Mouse (Mus musculus) forebrain, postnatal 0 days (tissue): ENCODE data around the gene Setd7. TPM values are rescaled to one million over a fixed set of nuclear protein-coding genes. Genes with fewer than 3 reads are reported as not detected.

Source experiments
- ATAC-seq: fragments of 200-750 bp; cut with Nextera tagmentation; 2 replicates; pipeline ENCODE4 v1.8.0; 2017; ENCODE audit warnings: mild to moderate bottlenecking, moderate library complexity
- DNase-seq: peaks from one replicate; pipeline ENCODE4 v3.0.0-alpha.2; 2015
- H3K27ac ChIP-seq: fragments of 300-500 bp; sonication (generic); 2 replicates; pipeline ENCODE4 v1.5.1; 2014; ENCODE audit warnings: low read depth, mild to moderate bottlenecking, antibody characterized with exemption, low read length, moderate library complexity, mixed read lengths
- H3K27me3 ChIP-seq: fragments of 300-500 bp; sonication (generic); 2 replicates; pipeline ENCODE4 v1.6.1; 2014; ENCODE audit warnings: mild to moderate bottlenecking, low read length, mixed read lengths; ENCODE audit not compliant: insufficient read depth
- H3K36me3 ChIP-seq: fragments of 300-500 bp; sonication (generic); 2 replicates; pipeline ENCODE4 v1.6.1; 2014; ENCODE audit warnings: mild to moderate bottlenecking, moderate library complexity; ENCODE audit not compliant: insufficient read depth
- H3K4me1 ChIP-seq: fragments of 300-500 bp; sonication (generic); 2 replicates; pipeline ENCODE4 v1.6.1; 2014; ENCODE audit warnings: antibody characterized with exemption; ENCODE audit not compliant: insufficient read depth
- H3K4me2 ChIP-seq: fragments of 300-500 bp; sonication (generic); 2 replicates; pipeline ENCODE4 v1.6.1; 2014; ENCODE audit warnings: low read depth, mild to moderate bottlenecking, moderate library complexity
- H3K4me3 ChIP-seq: fragments of 300-500 bp; sonication (generic); 2 replicates; pipeline ENCODE4 v1.5.1; 2014; ENCODE audit warnings: low read depth, low read length, mixed read lengths
- H3K9ac ChIP-seq: fragments of 300-500 bp; sonication (generic); 2 replicates; pipeline ENCODE4 v1.6.1; 2014; ENCODE audit warnings: mild to moderate bottlenecking
- H3K9me3 ChIP-seq: fragments of 300-500 bp; sonication (generic); 2 replicates; pipeline ENCODE4 v1.6.1; 2016; ENCODE audit warnings: low read length
- CTCF ChIP-seq: sonication (generic); IDR thresholded peaks from 2 replicates; pipeline ENCODE4 v1.5.1; 2016; ENCODE audit warnings: antibody characterized with exemption, control low read depth, low read depth
- WGBS: fragments of 180-500 bp; shearing (Covaris S2); extraction: QIAGEN DNeasy Blood & Tissue Kit; methylation state at CpG from one replicate; pipeline ENCODE4 v1.1.7; 2014; 5-methylcytosine and 5-hydroxymethylcytosine counted together
- polyA plus RNA-seq: library from polyadenylated mRNA; unstranded; fragments of >200 nt; fragmentation: Nextera tagmentation; extraction: Ambion mirVana; gene quantifications from 2 replicates; pipeline ENCODE4 v1.2.1, GENCODE M21; 2015
- total RNA-seq: library from RNA; depleted of rRNA; stranded (reverse); fragments of >200 nt; gene quantifications from 2 replicates; pipeline ENCODE4 v1.2.3, GENCODE M21; 2014

Gene Setd7
- total and polyA plus RNA-seq, 2 experiments from 2014 or later, result 2.1 to 22.8 TPM

- Histone ChIP-seq H3K27me3 (no peaks in the 10 kb centered on the region), H3K9me3 (no peaks in the 10 kb centered on the region), H3K4me3 (no peak overlapping the region), H3K4me2 (no peak overlapping the region), H3K36me3 (no peaks in the 10 kb centered on the region), H3K4me1 (no peaks in the 10 kb centered on the region), H3K27ac (no peak overlapping the region), H3K9ac (no peak overlapping the region)
- 73% methylated on average over 12 of the region's 12 CpGs for WGBS
- ATAC-seq (no peak), DNase-seq (no peak)
- no peak for TF ChIP-seq CTCF
Measured at GRCm38 (mm10) chr3:51577816-51578749, 17.4 kb upstream of the Setd7 start.

GRCm38 (mm10) chr3:51577359-51577758 lies 16.7 kb upstream of the Setd7 start:
- Histone ChIP-seq H3K27me3 (no peaks in the 10 kb centered on the region), H3K27ac (no peak overlapping the region), H3K9ac (no peak overlapping the region), H3K4me3 (no peak overlapping the region), H3K36me3 (no peaks in the 10 kb centered on the region), H3K4me2 (no peak overlapping the region), H3K4me1 (no peaks in the 10 kb centered on the region), H3K9me3 (no peaks in the 10 kb centered on the region)
- TF ChIP-seq CTCF, result no peak
- DNase-seq (no peak), ATAC-seq (no peak; the same call in 1 of the 2 replicates)
- 31% methylated on average over 11 of the region's 11 CpGs for WGBS

- no peak overlapping the region for H3K27ac ChIP-seq
- no peak overlapping the region for H3K4me3 ChIP-seq
- H3K9me3 ChIP-seq, result no peaks in the 10 kb centered on the region
- WGBS, result 63% methylated on average over 9 of the region's 9 CpGs
- ATAC-seq, result no peak
- H3K27me3 ChIP-seq, result no peaks in the 10 kb centered on the region
- H3K4me1 ChIP-seq, result no peaks in the 10 kb centered on the region
- H3K36me3 ChIP-seq, result no peaks in the 10 kb centered on the region
- H3K4me2 ChIP-seq, result no peak overlapping the region
- DNase-seq, result no peak
- no peak overlapping the region for H3K9ac ChIP-seq
- TF ChIP-seq CTCF, result no peak
Measured at GRCm38 (mm10) chr3:51573915-51574314, 13.2 kb upstream of the Setd7 start.

- Histone ChIP-seq H3K9ac (no peak overlapping the region), H3K9me3 (no peaks in the 10 kb centered on the region), H3K36me3 (no peaks in the 10 kb centered on the region), H3K4me3 (no peak overlapping the region), H3K4me2 (no peak overlapping the region), H3K4me1 (no peaks in the 10 kb centered on the region), H3K27me3 (no peaks in the 10 kb centered on the region), H3K27ac (no peak overlapping the region)
- no peak for DNase-seq
- TF ChIP-seq CTCF, result no peak
- ATAC-seq, result no peak
- 97% methylated on average over 4 of the region's 4 CpGs for WGBS
Measured at GRCm38 (mm10) chr3:51570200-51570599, 9.5 kb upstream of the Setd7 start.

GRCm38 (mm10) chr3:51561993-51562385 lies 1.3 kb upstream of the Setd7 start:
- H3K4me1 ChIP-seq, result peaks cover 8% of the 10 kb centered on the region; the same call in 1 of the 2 replicates
- ATAC-seq, result no peak
- TF ChIP-seq CTCF, result no peak
- peak overlapping the region; percentile 91 for H3K4me2 ChIP-seq
- 38% methylated on average over 6 of the region's 6 CpGs for WGBS
- H3K27ac ChIP-seq, result peak overlapping the region; percentile 96
- H3K36me3 ChIP-seq, result no peaks in the 10 kb centered on the region
- H3K9me3 ChIP-seq, result no peaks in the 10 kb centered on the region
- peak overlapping the region; percentile 97 for H3K4me3 ChIP-seq
- H3K27me3 ChIP-seq, result no peaks in the 10 kb centered on the region
- peak overlapping the region; percentile 99 for H3K9ac ChIP-seq
- DNase-seq, result peak; percentile 47

- H3K4me1 ChIP-seq, result peaks cover 8% of the 10 kb centered on the region; the same call in 1 of the 2 replicates
- H3K4me2 ChIP-seq, result peak overlapping the region; percentile 91
- 1% methylated on average over 32 of the region's 32 CpGs for WGBS
- H3K9me3 ChIP-seq, result no peaks in the 10 kb centered on the region
- DNase-seq (peak; percentile 81), ATAC-seq (peak; percentile 61)
- peak overlapping the region; percentile 96 for H3K27ac ChIP-seq
- TF ChIP-seq CTCF, result peak; percentile 63
- H3K4me3 ChIP-seq, result peak overlapping the region; percentile 97
- peak overlapping the region; percentile 99 for H3K9ac ChIP-seq
- no peaks in the 10 kb centered on the region for H3K36me3 ChIP-seq
- H3K27me3 ChIP-seq, result no peaks in the 10 kb centered on the region
Measured at GRCm38 (mm10) chr3:51561109-51561992, 672 bp upstream of the Setd7 start.
